In the genomic region with DNA sequence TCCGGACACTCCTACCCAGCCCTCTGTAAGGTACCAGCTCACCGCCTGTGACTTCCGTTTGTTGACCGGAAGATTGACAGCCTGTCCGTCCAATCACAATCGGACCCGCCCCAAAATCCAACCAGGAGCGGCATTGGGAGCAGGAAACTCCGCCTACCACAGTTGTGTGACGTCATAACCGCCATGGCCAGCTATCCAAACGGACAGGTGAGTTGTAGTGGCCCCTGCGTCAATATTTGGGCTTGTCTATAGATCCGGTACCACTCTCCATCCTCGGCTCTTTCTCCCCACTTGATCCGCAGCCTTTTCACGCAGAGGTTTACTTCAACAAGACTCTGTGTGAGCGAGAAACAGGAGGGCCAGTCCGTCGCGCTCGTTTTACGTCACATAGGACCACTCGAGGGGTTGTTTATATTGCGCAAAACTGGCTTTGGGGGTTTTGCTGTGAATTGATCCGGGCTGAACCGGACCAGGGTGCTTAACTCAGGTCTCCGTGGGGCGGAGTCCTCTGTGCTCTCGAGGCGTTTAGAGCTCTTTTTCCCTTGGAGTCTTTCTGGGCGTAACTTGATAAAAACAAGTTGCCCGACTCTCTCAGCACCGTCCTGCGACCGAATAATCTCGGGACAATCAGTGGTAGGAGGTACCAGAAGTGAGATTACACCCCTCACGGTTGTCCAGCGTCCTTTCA, we compare ENCODE assay signal across 8 mouse cellular contexts. TPM values are rescaled to one million over a fixed set of nuclear protein-coding genes. Genes with fewer than 3 reads are reported as not detected.
DNase-seq lines count a peak whose midpoint lies in the region; ATAC-seq and TF ChIP-seq lines count a peak whose summit lies in the region.

No protein-coding gene starts in this region.

- H3K4me2 ChIP-seq in embryonic facial prominence, embryonic 14.5 days (ENCODE audit: low read depth, low read length) = peak overlapping the region; percentile 62
- peak overlapping the region; percentile 55 for H3K4me2 ChIP-seq in limb, embryonic 14.5 days (replicated peaks; ENCODE audit: low read depth, low read length, severe bottlenecking)
- H3K4me2 ChIP-seq in midbrain, postnatal 0 days (ENCODE audit: low read depth, low read length, poor library complexity, severe bottlenecking) = peak overlapping the region; percentile 58

- peaks cover 14% of the 10 kb centered on the region for H3K4me1 ChIP-seq in embryonic facial prominence, embryonic 14.5 days (ENCODE audit: control insufficient read depth, insufficient read depth, low read length)
- H3K4me1 ChIP-seq in limb, embryonic 14.5 days (ENCODE audit: control insufficient read depth, insufficient read depth, low read length) = peaks cover 10% of the 10 kb centered on the region
- H3K4me1 ChIP-seq in midbrain, postnatal 0 days (ENCODE audit: insufficient read depth, low read length) = no peaks in the 10 kb centered on the region

- TF ChIP-seq POLR2A in limb, embryonic 14.5 days (IDR thresholded peaks at IDR 0.05; ENCODE audit: borderline replicate concordance, extremely low read depth, insufficient read depth, insufficient read length) = no peak

- 0 out of 2 replicates have a peak, but pooled peaks cover 4% of the 10 kb centered on the region for H3K9me3 ChIP-seq in embryonic facial prominence, embryonic 14.5 days (ENCODE audit: control insufficient read depth, low read length)
- H3K9me3 ChIP-seq in limb, embryonic 14.5 days (ENCODE audit: control insufficient read depth, low read length) = 0 out of 2 replicates have a peak, but pooled peaks cover 3% of the 10 kb centered on the region
- 0 out of 2 replicates have a peak, but pooled peaks cover 3% of the 10 kb centered on the region for H3K9me3 ChIP-seq in midbrain, postnatal 0 days (ENCODE audit: low read length)

- DNase-seq in 3T3-L1 (ENCODE audit: low read depth, low spot score) = peak; percentile 100
- DNase-seq in adrenal gland, postnatal 4 days (ENCODE audit: low spot score in 2 of 2) = peak; percentile 97 to 98
- DNase-seq in embryonic facial prominence, embryonic 14.5 days (ENCODE audit: low spot score) = peak; percentile 99
- DNase-seq in heart, adult 8-10 months (ENCODE audit: low spot score) = peak; percentile 100
- peak; percentile 100 for DNase-seq in kidney, adult 9 months
- peak; percentile 100 for DNase-seq in limb, embryonic 14.5 days (ENCODE audit: low spot score)
- DNase-seq in midbrain, postnatal 0 days (ENCODE audit: low spot score) = peak; percentile 100
- peak; percentile 100 for DNase-seq in spleen, postnatal 14 days (ENCODE audit: low spot score in 2 of 2)

- H3K27me3 ChIP-seq in embryonic facial prominence, embryonic 14.5 days (replicated peaks; ENCODE audit: control insufficient read depth, insufficient read depth, low read length) = no peaks in the 10 kb centered on the region
- no peaks in the 10 kb centered on the region for H3K27me3 ChIP-seq in limb, embryonic 14.5 days (ENCODE audit: control insufficient read depth, insufficient read depth, low read length)
- no peaks in the 10 kb centered on the region for H3K27me3 ChIP-seq in midbrain, postnatal 0 days (ENCODE audit: insufficient read depth, low read length)

- peak; percentile 96 for ATAC-seq in embryonic facial prominence, embryonic 14.5 days (ENCODE audit: low read depth)
- ATAC-seq in limb, embryonic 14.5 days (ENCODE audit: low FRiP score, low read depth) = peak; percentile 99
- peak; percentile 96 for ATAC-seq in midbrain, postnatal 0 days (ENCODE audit: low FRiP score)

- under 1% methylated on average over 39 of the region's 39 CpGs for WGBS in embryonic facial prominence, embryonic 14.5 days
- under 1% methylated on average over 39 of the region's 39 CpGs for WGBS in limb, embryonic 14.5 days
- under 1% methylated on average over 39 of the region's 39 CpGs for WGBS in midbrain, postnatal 0 days

- H3K27ac ChIP-seq in embryonic facial prominence, embryonic 14.5 days (replicated peaks; ENCODE audit: low read depth, low read length) = peak overlapping the region; percentile 71
- H3K27ac ChIP-seq in limb, embryonic 14.5 days (replicated peaks; ENCODE audit: low read depth, low read length) = no peak overlapping the region; the same call in 1 of the 2 replicates
- H3K27ac ChIP-seq in midbrain, postnatal 0 days (ENCODE audit: low read depth, low read length) = peak overlapping the region; percentile 58

- TF ChIP-seq CTCF in midbrain, postnatal 0 days (IDR thresholded peaks at IDR 0.05) = no peak

- peak overlapping the region; percentile 77 for H3K4me3 ChIP-seq in embryonic facial prominence, embryonic 14.5 days (ENCODE audit: low read depth, low read length)
- H3K4me3 ChIP-seq in limb, embryonic 14.5 days (replicated peaks; ENCODE audit: low read length) = peak overlapping the region; percentile 50
- H3K4me3 ChIP-seq in midbrain, postnatal 0 days (ENCODE audit: low read depth, low read length) = peak overlapping the region; percentile 46

- H3K36me3 ChIP-seq in embryonic facial prominence, embryonic 14.5 days (ENCODE audit: control insufficient read depth, insufficient read depth, low read length) = peaks cover 4% of the 10 kb centered on the region; the same call in 1 of the 2 replicates
- H3K36me3 ChIP-seq in limb, embryonic 14.5 days (ENCODE audit: control insufficient read depth, insufficient read depth, low read length) = no peaks in the 10 kb centered on the region
- no peaks in the 10 kb centered on the region for H3K36me3 ChIP-seq in midbrain, postnatal 0 days (ENCODE audit: insufficient read depth, low read length)

- peak overlapping the region; percentile 82 for H3K9ac ChIP-seq in embryonic facial prominence, embryonic 14.5 days (ENCODE audit: low read depth, low read length)
- H3K9ac ChIP-seq in limb, embryonic 14.5 days (ENCODE audit: low read depth, low read length, severe bottlenecking) = peak overlapping the region; percentile 59
- H3K9ac ChIP-seq in midbrain, postnatal 0 days (replicated peaks; ENCODE audit: low read length, poor library complexity, severe bottlenecking) = peak overlapping the region; percentile 50

RNA-seq across cellular contexts. Expression of gene Pef1, which starts 5.2 kb away (rescaled TPM):
- 10 to 100 TPM; 63.6 to 65.1 TPM for total RNA-seq in adrenal gland, postnatal 4 days (2021)
- 67.1 and 68.6 TPM in 2 replicates for polyA plus RNA-seq in embryonic facial prominence, embryonic 14.5 days (2014; fragmentation: Nextera tagmentation; extraction: Ambion mirVana)
- total RNA-seq in heart, adult 8-10 months (2022) = 10 to 100 TPM; 31.1 to 42.7 (median 38.2) TPM
- polyA plus RNA-seq in limb, embryonic 14.5 days (2012; rRNA removed) = 55.8 and 71.7 TPM in 2 replicates
- polyA plus RNA-seq in limb, embryonic 14.5 days (2014; fragmentation: Nextera tagmentation; extraction: Ambion mirVana) = 74.6 and 75.4 TPM in 2 replicates
- 49.8 and 61.5 TPM in 2 replicates for total RNA-seq in midbrain, postnatal 0 days (2014; rRNA removed)
- 59.5 and 67.3 TPM in 2 replicates for polyA plus RNA-seq in midbrain, postnatal 0 days (2015; fragmentation: Nextera tagmentation; extraction: Ambion mirVana)

RNA-seq across cellular contexts. Expression of gene Hcrtr1, which starts 31.6 kb away (rescaled TPM):
- 1 to 10 TPM; 1.2 to 1.8 TPM for total RNA-seq in adrenal gland, postnatal 4 days (2021)
- polyA plus RNA-seq in embryonic facial prominence, embryonic 14.5 days (2014; fragmentation: Nextera tagmentation; extraction: Ambion mirVana) = 0.19 and 0.30 TPM in 2 replicates
- not detected for total RNA-seq in heart, adult 8-10 months (2022)
- polyA plus RNA-seq in limb, embryonic 14.5 days (2012; rRNA removed) = 0.10 and 0.37 TPM in 2 replicates
- 0.08 TPM in 1 of 2 replicates, not detected in the other for polyA plus RNA-seq in limb, embryonic 14.5 days (2014; fragmentation: Nextera tagmentation; extraction: Ambion mirVana)
- 14.5 and 20.4 TPM in 2 replicates for total RNA-seq in midbrain, postnatal 0 days (2014; rRNA removed)
- polyA plus RNA-seq in midbrain, postnatal 0 days (2015; fragmentation: Nextera tagmentation; extraction: Ambion mirVana) = 13.9 and 16.7 TPM in 2 replicates

RNA-seq across cellular contexts. Expression of gene Col16a1, which starts 59.9 kb away (rescaled TPM):
- 10 to 100 TPM; 62.1 to 69.1 TPM for total RNA-seq in adrenal gland, postnatal 4 days (2021)
- polyA plus RNA-seq in embryonic facial prominence, embryonic 14.5 days (2014; fragmentation: Nextera tagmentation; extraction: Ambion mirVana) = 180 and 188 TPM in 2 replicates
- total RNA-seq in heart, adult 8-10 months (2022) = 1 to 10 TPM; 3.6 to 8.0 (median 4.8) TPM
- 254 and 284 TPM in 2 replicates for polyA plus RNA-seq in limb, embryonic 14.5 days (2012; rRNA removed)
- 153 TPM in 2 replicates for polyA plus RNA-seq in limb, embryonic 14.5 days (2014; fragmentation: Nextera tagmentation; extraction: Ambion mirVana)
- 31.1 and 43.9 TPM in 2 replicates for total RNA-seq in midbrain, postnatal 0 days (2014; rRNA removed)
- 12.5 and 13.8 TPM in 2 replicates for polyA plus RNA-seq in midbrain, postnatal 0 days (2015; fragmentation: Nextera tagmentation; extraction: Ambion mirVana)
